In genomic region chr19:23151651-23152070, GRCm38 (mm10) we compare ENCODE assay signal across 9 mouse cellular contexts. TPM values are rescaled to one million over a fixed set of nuclear protein-coding genes. Genes with fewer than 3 reads are reported as not detected.
DNase-seq lines count a peak whose midpoint lies in the region; TF ChIP-seq lines count a peak whose summit lies in the region.
"Had no signal": no experiment of that assay in that cellular context is flagged by ENCODE, and none has a peak within 500 bp of the region (broad histone marks: within the 10 kb centered on the region; RNA-seq: fewer than 3 reads in every experiment).

No protein-coding gene starts in this region.

- H3K27me3 ChIP-seq in kidney, adult 2 months (replicated peaks; ENCODE audit: control insufficient read depth, insufficient read depth, low read length), result no peaks in the 10 kb centered on the region
- no peaks in the 10 kb centered on the region for H3K27me3 ChIP-seq in thymus, adult 2 months (ENCODE audit: control insufficient read depth, insufficient read depth, low read length)
- H3K27me3 ChIP-seq: midbrain, embryonic 12.5 days had no signal

- peak overlapping the region; percentile 57 for H3K27ac ChIP-seq in kidney, adult 2 months (ENCODE audit: insufficient read depth, low read depth, low read length)
- no peak overlapping the region for H3K27ac ChIP-seq in thymus, adult 2 months (ENCODE audit: control insufficient read depth, insufficient read depth, low read length)
- H3K27ac ChIP-seq: midbrain, embryonic 12.5 days had no signal

- H3K36me3 ChIP-seq in kidney, adult 2 months (ENCODE audit: control insufficient read depth, insufficient read depth, low read length), result no peaks in the 10 kb centered on the region; the same call in 1 of the 2 replicates
- H3K36me3 ChIP-seq in thymus, adult 2 months (ENCODE audit: control insufficient read depth, insufficient read depth, low read length), result no peaks in the 10 kb centered on the region
- H3K36me3 ChIP-seq: midbrain, embryonic 12.5 days had no signal

- peak; percentile 29 to 33 for DNase-seq in cerebellum, postnatal 10 days
- DNase-seq in cerebellum, adult 8-10 months, result no peak
- peak; percentile 64 for DNase-seq in CD4-positive helper T cell, adult 2 months (ENCODE audit: low read depth, low spot score)
- peak; percentile 60 for DNase-seq in embryo, embryonic 11 days
- peak; percentile 80 for DNase-seq in kidney, adult 2 months
- DNase-seq in lung, postnatal 14 days, result peak; percentile 54
- peak; percentile 50 for DNase-seq in thymus, adult 2 months
- DNase-seq in yolk sac, embryonic 10.5 days (ENCODE audit: low spot score), result no peak

- 13% methylated on average over 11 of the region's 11 CpGs for WGBS in kidney, adult 2 months
- 23% methylated on average over 11 of the region's 11 CpGs for whole genome bisulfite sequencing in thymus, adult 2 months

- peaks cover 67% of the 10 kb centered on the region for H3K4me1 ChIP-seq in kidney, adult 2 months (ENCODE audit: control insufficient read depth, insufficient read depth, low read length)
- 0 out of 2 replicates have a peak, but pooled peaks cover 2% of the 10 kb centered on the region for H3K4me1 ChIP-seq in thymus, adult 2 months (replicated peaks; ENCODE audit: control insufficient read depth, insufficient read depth, low read length)

- peak; percentile 56 for TF ChIP-seq CTCF in kidney, adult 2 months (conservative IDR thresholded peaks at IDR 0.05; ENCODE audit: insufficient read depth, insufficient read length, low read depth, low read length)
- TF ChIP-seq CTCF in thymus, adult 2 months (IDR thresholded peaks at IDR 0.05; ENCODE audit: borderline replicate concordance, control insufficient read depth, extremely low read depth, insufficient read depth, low read length, poor library complexity), result no peak

- no peak for TF ChIP-seq POLR2A in kidney, adult 2 months (IDR thresholded peaks at IDR 0.05; ENCODE audit: low read depth, low read length)
- TF ChIP-seq POLR2A in thymus, adult 2 months (IDR thresholded peaks at IDR 0.05; ENCODE audit: control insufficient read depth, extremely low read depth, insufficient read depth, low read length, poor library complexity), result no peak

- 0 out of 2 replicates have a peak overlapping the region, but pooled peaks have one; percentile 4 for H3K4me3 ChIP-seq in kidney, adult 2 months (ENCODE audit: insufficient read depth, low read depth, low read length)
- no peak overlapping the region for H3K4me3 ChIP-seq in thymus, adult 2 months (ENCODE audit: control insufficient read depth, insufficient read depth, low read length)
- H3K4me3 ChIP-seq: midbrain, embryonic 12.5 days had no signal

RNA-seq across cellular contexts. Expression of gene Klf9, which starts 10.6 kb away (rescaled TPM):
- 59.3 and 62.3 TPM in 2 replicates for polyA plus RNA-seq in kidney, adult 2 months (2012; rRNA removed)
- 6.9 and 7.4 TPM in 2 replicates for polyA plus RNA-seq in thymus, adult 2 months (2012; rRNA removed)

Comparison
In these comparisons a context has a peak if more than half of its experiments do, and no peak if none do; other contexts are left out.
1. DNase-seq: peak in cerebellum, postnatal 10 days (2 of 2), CD4-positive helper T cell, adult 2 months (single experiment), embryo, embryonic 11 days (single experiment), kidney, adult 2 months (single experiment), lung, postnatal 14 days (single experiment) and thymus, adult 2 months (single experiment); none in cerebellum, adult 8-10 months (single experiment) and yolk sac, embryonic 10.5 days (single experiment).